Mouse (Mus musculus) testis, postnatal 10 days (tissue): ENCODE data around the gene Dkkl1.

Source experiments
- DNase-seq: peaks from one replicate; pipeline ENCODE4 v3.0.0; 2021; ENCODE audit warnings: low spot score

Gene Dkkl1

DNA sequence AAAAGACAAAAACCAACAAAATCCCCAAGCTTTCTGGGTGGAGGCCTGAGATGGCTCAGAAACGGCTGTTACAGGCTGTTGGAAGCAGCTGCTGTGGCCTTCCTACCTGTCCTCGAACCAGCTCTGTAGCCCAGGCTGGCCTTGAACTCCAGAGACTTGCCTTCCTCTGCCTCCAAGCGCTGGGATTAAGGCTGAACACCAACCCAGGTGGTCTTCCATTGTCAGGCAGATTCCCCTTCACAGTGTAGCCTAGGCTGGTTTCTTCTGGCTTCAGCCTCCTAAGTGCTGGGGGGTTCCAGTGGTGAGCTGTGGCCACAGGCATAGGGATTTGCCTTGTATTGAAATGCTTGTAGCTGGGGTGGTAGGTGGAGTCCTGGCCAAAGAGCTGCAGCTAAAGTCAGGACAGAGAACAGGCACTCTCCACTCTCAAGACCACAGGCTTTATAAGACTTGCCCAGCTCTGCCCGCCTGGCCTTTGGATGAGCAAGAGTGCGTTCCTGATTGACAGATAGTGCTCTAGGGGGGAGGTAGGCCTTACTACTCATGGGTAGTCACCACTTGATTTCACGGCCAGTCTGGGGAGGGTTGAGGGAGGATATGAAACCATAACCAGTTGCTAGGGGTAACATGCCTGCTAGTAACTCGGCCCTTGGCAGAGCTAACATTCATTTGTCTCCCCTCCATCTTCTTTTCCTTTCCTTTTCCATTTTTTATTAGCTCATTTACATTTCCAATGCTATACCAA, 17.7 kb upstream of the Dkkl1 start:
- peak; percentile 29 for DNase-seq

DNA sequence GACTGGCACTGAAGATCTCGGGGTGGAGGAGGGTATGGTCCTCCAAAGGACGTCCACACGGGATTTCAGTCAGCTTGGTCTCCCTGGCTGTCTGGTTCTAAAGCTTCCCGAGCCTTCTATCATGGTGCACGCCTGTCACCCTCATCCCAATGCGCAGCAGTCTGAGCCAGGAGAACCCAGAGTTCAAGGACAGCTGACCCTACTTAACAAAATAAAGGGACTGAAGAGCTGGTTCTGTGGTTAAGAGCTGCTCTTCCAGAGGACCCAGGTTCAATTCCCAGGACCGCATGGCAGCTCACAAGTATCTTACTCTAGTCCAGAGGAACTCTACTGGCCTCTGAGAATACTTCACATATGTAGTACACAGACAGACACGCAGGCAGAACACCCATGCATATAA, 17.1 kb upstream of the Dkkl1 start:
- DNase-seq = no peak

- DNase-seq = peak; percentile 35
Measured at GRCm38 (mm10) chr7:45228548-45228947, 16.6 kb upstream of the Dkkl1 start.

DNA sequence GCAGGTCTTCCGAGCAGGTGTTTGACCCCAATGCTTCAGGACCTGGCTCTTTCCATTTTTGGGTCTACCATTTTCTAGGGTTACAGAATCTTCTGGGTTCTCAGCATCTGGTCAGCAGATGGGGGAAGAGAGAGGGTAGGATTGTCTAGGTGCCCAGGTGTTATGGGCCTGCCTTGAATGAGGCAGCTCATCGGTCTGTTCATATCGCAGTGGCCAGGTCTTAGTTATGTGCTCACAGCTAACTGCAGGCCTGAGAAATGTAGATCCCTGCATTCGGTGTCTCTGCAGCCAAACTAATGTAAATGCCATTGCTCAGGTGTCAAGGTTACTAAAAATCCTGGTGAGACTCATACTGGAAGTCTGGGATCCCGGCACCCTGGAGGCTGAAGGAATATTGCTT, 14.5 kb upstream of the Dkkl1 start:
- peak; percentile 27 for DNase-seq

DNA sequence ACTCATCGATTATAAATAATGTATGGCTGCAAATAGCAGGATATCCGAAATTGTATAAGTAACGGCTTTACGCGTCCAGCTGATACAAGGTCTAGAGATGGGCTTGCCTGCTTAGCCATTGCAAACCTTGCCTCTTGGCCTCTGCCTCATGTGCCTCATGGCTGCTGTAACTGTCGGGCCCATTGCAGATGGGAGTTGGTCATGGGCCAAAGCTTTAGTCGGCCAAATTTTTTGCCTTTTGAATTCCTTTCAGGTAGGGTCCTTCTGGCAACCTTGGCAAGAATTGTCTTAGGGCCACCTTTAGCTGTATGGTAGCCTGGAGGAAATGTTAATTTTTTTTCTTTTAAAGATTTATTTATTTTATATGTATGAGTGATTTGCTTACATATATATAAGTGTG, 12.9 kb upstream of the Dkkl1 start:
- DNase-seq = peak; percentile 33

- DNase-seq = no peak
Measured at GRCm38 (mm10) chr7:45221680-45222079, 9.7 kb upstream of the Dkkl1 start.

DNA sequence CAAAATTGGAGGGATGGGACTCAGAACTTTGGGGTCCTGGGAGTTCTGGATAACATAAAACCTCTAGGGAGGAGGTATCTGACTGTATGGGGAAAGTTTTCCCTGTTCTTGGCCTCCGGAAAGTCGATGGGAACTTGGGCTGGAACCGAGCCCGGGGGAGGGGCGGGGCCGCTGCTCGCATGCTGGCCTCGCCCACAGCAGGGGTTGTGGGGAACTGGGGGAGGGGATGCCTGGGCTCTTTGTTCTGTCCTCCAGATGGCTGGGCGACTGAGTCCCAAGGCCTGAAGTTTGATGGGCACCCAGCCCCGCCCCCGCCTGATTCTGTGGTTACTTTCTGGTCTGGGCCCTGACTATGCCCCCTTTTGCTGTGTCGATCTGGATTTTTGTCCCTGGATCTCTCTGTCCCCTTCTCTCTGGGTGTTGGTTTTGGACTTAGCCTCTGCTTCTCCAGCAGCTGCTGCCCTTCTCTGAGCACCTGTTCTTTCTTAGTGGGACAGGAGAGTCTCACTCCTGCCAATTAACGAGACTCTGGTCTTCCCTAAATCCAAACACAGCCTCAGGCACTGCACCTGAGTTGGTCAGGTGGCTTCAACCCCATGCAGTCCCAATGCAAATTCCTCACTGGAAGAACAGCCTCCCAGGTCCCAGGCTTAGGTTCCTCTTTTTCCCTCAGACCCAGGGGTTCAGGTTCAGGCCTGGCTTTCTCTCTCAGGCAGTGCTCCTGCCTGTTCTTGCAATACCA, 4.7 kb upstream of the Dkkl1 start:
- DNase-seq = peak; percentile 89

DNA sequence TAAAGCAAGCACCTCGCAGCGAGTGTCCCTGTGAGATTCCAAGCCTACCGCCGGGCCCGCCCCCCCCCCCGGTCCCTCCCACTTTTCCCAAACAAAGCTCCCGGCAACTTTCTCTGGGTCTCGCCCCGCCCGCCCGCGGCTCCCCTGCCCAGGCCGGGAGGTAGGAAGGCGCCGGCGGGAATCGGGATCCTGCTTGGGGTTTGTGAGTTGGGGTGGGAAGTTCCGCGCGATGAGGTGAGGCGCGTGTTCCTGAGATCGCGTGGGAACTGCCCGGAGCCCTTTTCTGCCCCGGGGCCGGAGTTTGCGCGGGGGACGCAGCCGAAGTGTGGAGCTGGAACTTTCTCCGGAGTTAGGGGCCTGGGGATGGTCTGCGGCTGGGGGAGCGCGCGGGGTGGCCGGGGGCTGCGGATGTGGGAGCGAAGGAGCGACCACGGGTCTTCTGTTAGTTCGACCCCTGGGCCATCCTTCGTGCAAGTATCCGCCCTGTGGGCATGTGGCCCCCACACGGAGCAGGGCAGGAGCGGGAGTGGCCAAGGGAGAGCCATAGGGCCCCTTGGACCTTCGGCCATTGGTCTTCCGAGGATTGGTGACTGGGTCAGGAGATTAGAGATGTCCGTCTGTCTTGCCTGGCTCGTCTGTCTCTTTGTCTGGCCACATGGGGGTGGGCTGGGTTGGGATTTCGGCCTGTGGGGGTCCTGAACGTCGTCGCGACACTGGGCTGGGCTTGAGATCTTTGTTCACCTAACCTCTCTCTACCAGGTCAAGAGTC, 3.9 kb upstream of the Dkkl1 start, which contains the start of gene Tead2:
TSS of gene Tead2 (plus strand) at position 81 of the 769 bp plus-strand sequence.
- DNase-seq = peak; percentile 76

GRCm38 (mm10) chr7:45213708-45214107, 1.8 kb upstream of the Dkkl1 start:
- no peak for DNase-seq

DNA sequence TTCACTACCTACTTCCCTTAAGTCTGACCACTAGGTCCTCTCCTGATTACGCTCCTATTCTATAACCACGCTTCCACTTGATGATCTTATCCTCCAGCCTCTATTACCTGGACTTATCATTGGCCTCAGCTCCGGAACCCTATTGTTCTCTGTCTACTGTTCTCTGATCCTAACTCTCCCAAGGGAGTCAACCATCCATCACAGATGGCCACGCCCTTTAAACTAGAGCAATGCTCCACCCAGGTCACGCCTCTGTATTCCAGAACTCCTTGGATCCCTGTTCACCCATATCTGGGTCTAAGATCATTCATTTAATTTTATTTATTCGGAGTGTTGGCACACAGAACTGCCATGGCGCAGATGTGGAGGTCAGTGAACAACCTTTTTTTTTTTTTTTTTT, 409 bp upstream of the Dkkl1 start:
- no peak for DNase-seq

GRCm38 (mm10) chr7:45211070-45211469, 877 bp downstream of the Dkkl1 start:
- no peak for DNase-seq

DNA sequence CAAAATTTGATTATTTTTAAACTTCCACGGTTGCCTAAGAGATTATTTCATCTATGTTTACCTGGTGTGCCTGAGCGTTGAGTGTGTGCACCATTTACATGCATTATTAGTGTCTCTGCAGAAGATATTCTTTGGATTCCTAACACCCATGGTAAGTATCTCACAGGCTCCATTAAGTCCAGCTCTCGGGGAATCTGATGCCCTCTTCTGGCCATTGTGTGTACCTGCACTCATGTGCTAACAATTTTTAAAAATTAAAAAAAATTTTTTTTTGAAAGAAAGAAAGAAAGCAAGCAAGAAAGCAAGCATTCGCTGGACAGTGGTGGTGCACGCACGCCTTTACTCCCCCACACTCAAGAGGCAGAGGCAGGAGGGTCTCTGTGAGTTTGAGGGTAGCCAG, 3.7 kb downstream of the Dkkl1 start:
- no peak for DNase-seq

GRCm38 (mm10) chr7:45204380-45205143, 7.4 kb downstream of the Dkkl1 start, which contains the start of gene Ccdc155:
TSS of gene Ccdc155 (minus strand) at chr7:45204892.
- DNase-seq = peak; percentile 92

DNA sequence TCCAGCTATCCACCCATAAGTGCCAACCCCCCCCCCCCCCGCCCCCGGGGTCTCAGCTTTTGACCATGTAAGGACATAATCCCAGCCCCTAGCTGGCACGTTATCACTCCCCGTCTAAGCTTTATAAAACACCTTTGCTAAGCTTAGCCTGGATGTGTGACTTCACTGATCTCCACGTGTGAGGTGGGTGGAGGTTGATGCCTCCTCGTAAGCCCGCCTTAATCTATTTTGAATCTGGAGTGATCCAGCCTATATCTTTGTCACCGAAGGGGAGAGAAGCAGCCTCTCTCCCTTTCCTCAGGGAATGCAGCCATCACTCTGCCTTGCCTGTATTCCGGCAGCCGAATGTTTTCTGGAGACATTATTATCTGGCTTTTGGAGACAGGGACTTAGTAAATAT, 9.3 kb downstream of the Dkkl1 start:
- no peak for DNase-seq

DNA sequence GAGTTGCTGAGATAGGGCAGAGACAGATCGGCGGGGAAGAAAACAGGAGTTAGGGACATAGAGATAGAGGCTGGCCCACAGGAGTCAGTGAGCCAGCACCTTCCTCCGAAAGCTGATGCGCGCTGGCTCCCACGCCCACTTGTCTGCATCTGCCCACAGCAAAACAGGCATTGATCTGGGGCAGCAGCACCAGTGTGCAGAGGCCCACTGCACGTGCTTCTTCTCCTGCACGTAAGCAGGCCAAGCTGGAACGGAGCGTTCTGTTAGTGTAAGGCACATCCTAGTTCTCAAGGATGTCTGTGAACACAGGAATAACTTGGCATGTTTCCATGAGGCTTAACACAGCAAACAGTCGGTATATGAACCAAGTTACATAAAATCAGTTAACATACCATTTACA, 13.0 kb downstream of the Dkkl1 start:
- no peak for DNase-seq

DNA sequence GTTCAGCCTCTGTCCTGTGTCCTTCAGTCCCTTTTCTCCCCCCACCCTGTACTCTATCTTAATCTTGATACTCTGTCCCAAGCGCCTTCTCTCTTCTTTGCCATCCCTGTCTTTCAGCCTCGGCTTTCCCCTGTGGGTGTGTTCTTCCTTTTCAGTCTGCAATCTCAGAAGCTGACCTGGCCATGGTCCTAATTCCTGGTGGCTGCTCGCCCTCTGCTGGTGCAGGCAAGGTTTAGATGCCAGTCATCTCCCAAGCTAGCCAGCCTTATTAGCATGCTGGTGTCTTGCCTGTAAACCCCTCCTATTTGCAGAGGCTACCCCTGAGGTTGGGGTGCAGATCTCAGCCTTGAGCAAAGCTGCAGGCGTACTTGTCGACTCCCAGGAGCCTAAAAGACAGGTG, 13.5 kb downstream of the Dkkl1 start:
- DNase-seq = peak; percentile 81

DNA sequence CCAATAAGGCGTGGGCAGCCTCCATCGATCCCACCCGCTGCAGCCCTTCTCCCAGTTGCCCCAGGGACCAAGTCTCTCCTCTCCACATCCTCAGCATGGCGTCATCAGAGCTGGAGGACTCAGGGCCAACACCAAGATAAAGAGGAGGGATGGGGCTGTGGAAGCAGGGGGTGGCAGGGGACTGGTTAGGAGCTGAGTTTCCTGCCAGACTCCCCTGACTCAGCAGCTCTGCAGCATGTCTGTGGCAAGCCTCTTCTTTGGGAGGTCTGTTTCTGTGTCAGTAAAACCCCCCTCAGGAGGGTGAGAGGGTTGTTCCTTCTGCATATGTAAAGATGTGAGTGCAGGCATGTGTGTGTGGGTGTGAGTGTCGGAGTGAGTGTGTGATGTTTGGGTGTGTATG, 15.0 kb downstream of the Dkkl1 start:
- DNase-seq = no peak

- DNase-seq = no peak
Measured at GRCm38 (mm10) chr7:45196176-45196535, 15.8 kb downstream of the Dkkl1 start.

DNA sequence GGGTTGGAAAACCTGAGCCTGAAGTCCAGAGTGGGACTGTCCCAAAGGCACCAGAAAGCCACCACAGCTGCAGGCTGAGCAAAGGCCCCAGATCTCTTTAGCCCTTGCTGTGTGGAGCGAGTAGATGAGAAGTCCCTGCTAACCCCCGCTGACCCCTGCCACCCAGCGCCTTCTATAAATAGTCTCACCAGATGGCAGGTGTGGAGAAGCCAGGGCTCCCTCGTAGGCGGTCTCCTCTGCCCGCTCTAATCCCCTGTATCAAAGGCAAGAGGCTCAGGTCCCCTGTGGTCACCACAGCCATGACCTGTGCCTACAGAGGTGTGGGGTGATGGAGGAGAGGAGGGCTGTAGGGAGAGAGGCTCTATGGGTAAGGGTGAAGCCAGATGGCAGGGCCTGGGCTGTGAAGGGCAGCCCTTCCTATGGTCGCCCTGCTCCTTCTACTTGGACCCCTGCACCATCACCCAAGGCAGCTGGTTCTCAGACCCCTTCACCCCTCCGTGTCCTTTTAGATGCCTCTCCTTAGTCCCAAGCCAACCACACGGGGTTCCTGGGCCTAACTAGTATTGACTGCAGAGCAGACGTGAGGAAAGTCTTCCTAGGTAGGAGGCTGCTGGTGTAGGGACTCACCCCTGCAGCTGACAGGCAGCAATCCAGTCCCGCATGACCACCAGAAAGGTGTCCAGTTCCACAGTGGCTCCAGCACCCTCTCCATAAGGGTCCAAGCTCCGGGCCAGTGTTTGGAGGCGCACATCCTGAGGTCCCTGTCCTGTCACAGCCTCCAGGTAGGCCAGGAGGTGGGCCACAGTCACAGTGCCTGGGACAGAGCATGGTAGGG, 16.4 kb downstream of the Dkkl1 start:
- DNase-seq = no peak

GRCm38 (mm10) chr7:45193871-45194785, 17.8 kb downstream of the Dkkl1 start:
- no peak for DNase-seq
